Mouse (Mus musculus): ENCODE results near the gene Gm21366.
"Not testable (repeated sequence)": the region's sequence is repeated elsewhere in the genome, so short reads cannot be mapped to it uniquely, and the experiment has no call there.

Gm21366 gene

GRCm38 (mm10) chrY:22861156-22861555, at the start of gene Gm21366:
Gm21366 (minus strand) TSS chrY:22861256.
- DNase-seq (ENCODE audit: low spot score in 2 of 2) = not testable (repeated sequence)

Data from spleen, postnatal 14 days (tissue).